Mouse (Mus musculus) testis, adult 2 months (tissue): Measurements from ENCODE around the gene Zfp386.

ENCODE experiments used
- CTCF ChIP-seq: fragments of 200-500 bp; IDR thresholded peaks from 2 replicates; pipeline ENCODE4 v1.5.1; 2012; ENCODE audit warnings: low read depth, mild to moderate bottlenecking, inconsistent platforms, low read length, moderate library complexity; ENCODE audit not compliant: control insufficient read depth, insufficient read depth, insufficient replicate concordance
- POLR2A ChIP-seq: fragments of 200-500 bp; IDR thresholded peaks from 2 replicates; pipeline ENCODE4 v1.6.1; 2012; ENCODE audit warnings: low read depth, mild to moderate bottlenecking, inconsistent platforms, low read length, moderate library complexity; ENCODE audit not compliant: control insufficient read depth

DNA sequence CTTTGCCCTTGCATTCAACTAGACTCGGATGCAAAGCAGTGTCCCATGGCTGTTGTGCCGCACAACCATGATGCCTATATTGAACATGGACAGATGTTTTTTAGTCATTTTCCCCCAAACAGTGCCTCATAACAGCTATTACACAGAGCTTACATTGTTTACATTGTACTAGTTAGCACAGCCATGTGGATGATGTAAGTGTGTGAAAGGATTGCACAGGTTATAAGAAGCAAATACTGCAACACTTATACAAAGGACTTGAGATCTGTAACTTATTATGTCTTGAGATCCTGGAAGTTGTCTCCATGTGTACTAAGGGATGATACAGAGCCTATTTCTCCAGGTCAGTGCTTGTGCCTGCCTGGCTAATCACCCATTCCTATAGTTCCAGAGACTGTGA is 54.4 kb downstream of the Zfp386 start:
- no peak for TF ChIP-seq CTCF
- no peak for TF ChIP-seq POLR2A
